ENCODE assay signal across 8 mouse cellular contexts in the genomic region with DNA sequence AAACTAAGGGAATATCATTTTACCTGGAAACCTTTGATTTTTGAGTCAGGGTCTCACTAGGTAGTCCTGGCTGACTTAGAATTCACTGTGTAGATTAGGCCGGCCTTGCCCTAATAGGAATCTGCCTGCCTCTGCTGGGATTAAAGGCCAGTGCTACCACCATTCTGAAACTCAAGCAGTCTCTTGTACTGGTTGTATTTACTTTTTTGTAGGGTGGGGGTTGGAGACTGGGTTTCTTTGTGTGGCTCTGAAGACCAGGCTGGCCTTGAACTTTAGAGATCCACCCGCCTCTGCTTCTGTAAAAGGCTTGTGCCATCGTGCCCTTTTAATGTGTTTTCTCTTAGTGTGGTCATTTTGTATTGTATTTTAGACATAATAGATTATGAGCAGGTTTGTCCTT. TPM values are rescaled to one million over a fixed set of nuclear protein-coding genes. Genes with fewer than 3 reads are reported as not detected.
DNase-seq lines count a peak whose midpoint lies in the region; ATAC-seq and TF ChIP-seq lines count a peak whose summit lies in the region.

No protein-coding gene starts in this region.

- H3K9me3 ChIP-seq in kidney, postnatal 0 days (replicated peaks; ENCODE audit: low read length): no peaks in the 10 kb centered on the region
- no peaks in the 10 kb centered on the region for H3K9me3 ChIP-seq in embryonic facial prominence, embryonic 10.5 days

- H3ac ChIP-seq in myocyte (ENCODE audit: control insufficient read depth, insufficient read length): no peak overlapping the region

- H3K27me3 ChIP-seq in kidney, postnatal 0 days (ENCODE audit: insufficient read depth, low read length): no peaks in the 10 kb centered on the region
- no peaks in the 10 kb centered on the region for H3K27me3 ChIP-seq in embryonic facial prominence, embryonic 10.5 days (replicated peaks; ENCODE audit: low read depth, poor library complexity, severe bottlenecking)
- no peaks in the 10 kb centered on the region for H3K27me3 ChIP-seq in myocyte (ENCODE audit: control insufficient read depth, insufficient read depth, insufficient read length)

- H3K4me1 ChIP-seq in kidney, postnatal 0 days (replicated peaks; ENCODE audit: insufficient read depth, low read length): 0 out of 2 replicates have a peak, but pooled peaks cover 4% of the 10 kb centered on the region
- H3K4me1 ChIP-seq in embryonic facial prominence, embryonic 10.5 days: peaks cover 15% of the 10 kb centered on the region

- no peak for DNase-seq in kidney, postnatal 0 days (ENCODE audit: low spot score)
- DNase-seq in kidney, postnatal 25 days: no peak
- no peak for DNase-seq in embryonic facial prominence, embryonic 10.5 days (ENCODE audit: low spot score)
- DNase-seq in induced T-regulatory cell, adult 2 months (ENCODE audit: low read depth): peak; percentile 17
- DNase-seq in layer of hippocampus, adult 9-10 months (ENCODE audit: low spot score): no peak
- DNase-seq in kidney, postnatal 36 days: no peak
- DNase-seq in thymus, postnatal 0 days (ENCODE audit: low spot score): no peak

- peaks cover 14% of the 10 kb centered on the region for H3K36me3 ChIP-seq in kidney, postnatal 0 days (ENCODE audit: insufficient read depth, low read length)
- peaks cover 43% of the 10 kb centered on the region for H3K36me3 ChIP-seq in embryonic facial prominence, embryonic 10.5 days (replicated peaks)
- peaks cover 19% of the 10 kb centered on the region for H3K36me3 ChIP-seq in myocyte (ENCODE audit: control insufficient read depth, insufficient read depth)

- no peak overlapping the region for H3K27ac ChIP-seq in kidney, postnatal 0 days
- H3K27ac ChIP-seq in embryonic facial prominence, embryonic 10.5 days (replicated peaks): no peak overlapping the region

- H3K4me2 ChIP-seq in kidney, postnatal 0 days (ENCODE audit: low read length): peak overlapping the region; percentile 96
- H3K4me2 ChIP-seq in myocyte (ENCODE audit: low read depth): peak overlapping the region; percentile 86

- no peak overlapping the region for H3K9ac ChIP-seq in kidney, postnatal 0 days (ENCODE audit: low read depth, low read length)

- peak overlapping the region; percentile 16 for H3K4me3 ChIP-seq in kidney, postnatal 0 days (replicated peaks; ENCODE audit: low read depth, low read length)
- H3K4me3 ChIP-seq in embryonic facial prominence, embryonic 10.5 days: peak overlapping the region; percentile 85
- H3K4me3 ChIP-seq in myocyte: peak overlapping the region; percentile 95

- peaks cover 86% of the 10 kb centered on the region for H3K79me2 ChIP-seq in myocyte (ENCODE audit: control insufficient read depth, insufficient read depth)

- TF ChIP-seq CTCF in kidney, postnatal 0 days (IDR thresholded peaks at IDR 0.05; ENCODE audit: low read depth): no peak

- TF ChIP-seq POLR2A in myocyte (IDR thresholded peaks at IDR 0.05; ENCODE audit: insufficient read length, low read depth): no peak

- WGBS in kidney, postnatal 0 days: 62% methylated on average over 3 of the region's 3 CpGs
- 72% methylated on average over 3 of the region's 3 CpGs for WGBS in embryonic facial prominence, embryonic 10.5 days

- ATAC-seq in kidney, postnatal 0 days (replicated peaks; ENCODE audit: low FRiP score, low read depth): no peak

TF ChIP-seq in myocyte, 11 proteins besides CTCF, POLR2A, EP300 and RAD21:
- TF ChIP-seq CEBPB (IDR thresholded peaks at IDR 0.05; ENCODE audit: insufficient read depth, poor library complexity, severe bottlenecking): no peak
- TF ChIP-seq MAX (IDR thresholded peaks at IDR 0.05; ENCODE audit: low read depth): no peak
- no peak for TF ChIP-seq USF1 (IDR thresholded peaks at IDR 0.05; ENCODE audit: low read depth)
- no peak for TF ChIP-seq E2F4 (IDR thresholded peaks at IDR 0.05; ENCODE audit: insufficient read depth)
- TF ChIP-seq TCF3 (IDR thresholded peaks at IDR 0.05; ENCODE audit: insufficient read length, low read depth): no peak
- no peak for TF ChIP-seq POLR2AphosphoS2 (IDR thresholded peaks at IDR 0.05; ENCODE audit: insufficient read length, low read depth)
- TF ChIP-seq TCF12 (IDR thresholded peaks at IDR 0.05; ENCODE audit: insufficient read depth, poor library complexity, severe bottlenecking): no peak
- no peak for TF ChIP-seq SRF (IDR thresholded peaks at IDR 0.05; ENCODE audit: control insufficient read depth, insufficient read length, low read depth)
- TF ChIP-seq MYOD1 (IDR thresholded peaks at IDR 0.05; ENCODE audit: control insufficient read depth in 1 of 3, insufficient read length in 2 of 3, low read depth in 2 of 3): no peak
- TF ChIP-seq REST (IDR thresholded peaks at IDR 0.05; ENCODE audit: insufficient read depth, insufficient read length): no peak
- TF ChIP-seq MYOG (IDR thresholded peaks at IDR 0.05; ENCODE audit: control insufficient read depth in 1 of 3, insufficient read depth in 1 of 3, insufficient read length in 2 of 3, low read depth in 2 of 3): no peak
TF ChIP-seq in myocyte: peak in this region for 0.

RNA-seq across cellular contexts. Expression of gene Son, which starts 1.9 kb away (rescaled TPM):
- 108 and 112 TPM in 2 replicates for polyA plus RNA-seq in kidney, postnatal 0 days (2015; fragmentation: Nextera tagmentation; extraction: Ambion mirVana)
- polyA plus RNA-seq in embryonic facial prominence, embryonic 10.5 days (2016; fragmentation: Nextera tagmentation; extraction: Ambion mirVana): 112 and 119 TPM in 2 replicates
- polyA plus RNA-seq in myocyte (2012; fragmentation: generic; extraction: Trizol): 48.7 TPM
- polyA plus RNA-seq in thymus, postnatal 0 days (2015; fragmentation: Nextera tagmentation; extraction: Ambion mirVana): 132 and 172 TPM in 2 replicates

RNA-seq across cellular contexts. Expression of gene Gart, which starts 2.5 kb away (rescaled TPM):
- 68.5 and 71.0 TPM in 2 replicates for polyA plus RNA-seq in kidney, postnatal 0 days (2015; fragmentation: Nextera tagmentation; extraction: Ambion mirVana)
- 168 and 185 TPM in 2 replicates for polyA plus RNA-seq in embryonic facial prominence, embryonic 10.5 days (2016; fragmentation: Nextera tagmentation; extraction: Ambion mirVana)
- polyA plus RNA-seq in myocyte (2012; fragmentation: generic; extraction: Trizol): 64.1 TPM
- polyA plus RNA-seq in thymus, postnatal 0 days (2015; fragmentation: Nextera tagmentation; extraction: Ambion mirVana): 125 and 133 TPM in 2 replicates

RNA-seq across cellular contexts. Expression of gene Dnajc28, which starts 30.4 kb away (rescaled TPM):
- 4.4 and 4.5 TPM in 2 replicates for polyA plus RNA-seq in kidney, postnatal 0 days (2015; fragmentation: Nextera tagmentation; extraction: Ambion mirVana)
- 4.2 and 4.6 TPM in 2 replicates for polyA plus RNA-seq in embryonic facial prominence, embryonic 10.5 days (2016; fragmentation: Nextera tagmentation; extraction: Ambion mirVana)
- 0.80 TPM for polyA plus RNA-seq in myocyte (2012; fragmentation: generic; extraction: Trizol)
- 2.3 and 3.3 TPM in 2 replicates for polyA plus RNA-seq in thymus, postnatal 0 days (2015; fragmentation: Nextera tagmentation; extraction: Ambion mirVana)

RNA-seq across cellular contexts. Expression of gene Donson, which starts 39.3 kb away (rescaled TPM):
- 10.6 and 12.6 TPM in 2 replicates for polyA plus RNA-seq in kidney, postnatal 0 days (2015; fragmentation: Nextera tagmentation; extraction: Ambion mirVana)
- 31.9 and 37.5 TPM in 2 replicates for polyA plus RNA-seq in embryonic facial prominence, embryonic 10.5 days (2016; fragmentation: Nextera tagmentation; extraction: Ambion mirVana)
- 3.5 TPM for polyA plus RNA-seq in myocyte (2012; fragmentation: generic; extraction: Trizol)
- polyA plus RNA-seq in thymus, postnatal 0 days (2015; fragmentation: Nextera tagmentation; extraction: Ambion mirVana): 21.8 and 23.2 TPM in 2 replicates

RNA-seq across cellular contexts. Expression of gene Tmem50b, which starts 51.6 kb away (rescaled TPM):
- 42.3 and 45.0 TPM in 2 replicates for polyA plus RNA-seq in kidney, postnatal 0 days (2015; fragmentation: Nextera tagmentation; extraction: Ambion mirVana)
- polyA plus RNA-seq in embryonic facial prominence, embryonic 10.5 days (2016; fragmentation: Nextera tagmentation; extraction: Ambion mirVana): 25.6 and 28.5 TPM in 2 replicates
- polyA plus RNA-seq in myocyte (2012; fragmentation: generic; extraction: Trizol): 11.4 TPM
- 33.9 and 38.5 TPM in 2 replicates for polyA plus RNA-seq in thymus, postnatal 0 days (2015; fragmentation: Nextera tagmentation; extraction: Ambion mirVana)

Comparison
In these comparisons a context has a peak if more than half of its experiments do, and no peak if none do; other contexts are left out.
1. H3K4me3 ChIP-seq: peak in every context shown above with its lines; median percentile 95 in myocyte; 85 in embryonic facial prominence, embryonic 10.5 days; 16 in kidney, postnatal 0 days.